Mouse (Mus musculus) Patski (cell line): ENCODE results near the gene Hacd2. TPM values are rescaled to one million over a fixed set of nuclear protein-coding genes. Genes with fewer than 3 reads are reported as not detected.

Source experiments
- ATAC-seq: fragments of 100-300 bp; one replicate; pipeline ENCODE4 v1.8.0; 2021
- CTCF ChIA-PET: fragments of 350-600 bp; sonication (Branson Sonifier 250); formaldehyde crosslinking; loops from one replicate; lab custom pipeline; 2022; ENCODE audit warnings: inconsistent platforms; lab: Charles Lee
- POLR2A ChIA-PET: fragments of 350-600 bp; sonication (Branson Sonifier 250); formaldehyde crosslinking; loops from one replicate; lab custom pipeline; 2022; ENCODE audit warnings: antibody characterized with exemption, inconsistent platforms; lab: Charles Lee
- DNase-seq: peaks from one replicate; pipeline ENCODE4 v3.0.0-alpha.2; 2011; ENCODE audit warnings: low read depth, low spot score
- H3K27me3 ChIP-seq: fragments of 371-371 bp; one replicate; pipeline ENCODE4 v1.5.1; 2021
- CTCF ChIP-seq: fragments of 100-300 bp; IDR thresholded peaks from one replicate; pipeline ENCODE4 v1.5.1; 2021
- in situ Hi-C: fragments of 300-500 bp; cut with MboI; formaldehyde crosslinking; loops from 3 replicates; pipeline ENCODE4 v1.11.1; 2018; ENCODE audit warnings: low pct_unique_long_range_greater_than_20kb, mixed read lengths
- polyA plus RNA-seq: library from polyadenylated mRNA; unstranded; gene quantifications from one replicate; pipeline ENCODE4 v1.2.3, GENCODE M21; 2021

Gene Hacd2
- polyA plus RNA-seq, 1 experiment from 2014 or later: 76.2 TPM

DNA sequence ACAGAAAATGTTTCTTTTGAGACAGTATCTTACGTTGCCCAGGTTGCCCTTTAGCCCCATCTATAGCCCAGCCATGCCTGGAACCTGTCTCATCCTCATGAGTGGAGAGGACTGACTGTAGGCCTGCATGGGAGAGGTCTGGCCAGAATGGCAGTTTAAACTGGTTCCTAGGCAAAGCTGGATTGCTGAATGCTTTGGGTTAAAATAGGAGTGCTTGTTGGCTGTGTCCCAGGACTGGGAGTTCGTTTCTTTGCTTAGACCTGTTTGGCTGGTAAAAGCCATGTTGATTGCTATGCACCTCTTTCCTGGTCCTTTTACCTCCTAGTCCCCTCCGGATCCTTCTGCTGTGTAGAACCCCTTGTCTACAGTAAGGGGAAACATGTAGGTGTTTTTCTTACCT, 11.0 kb downstream of the Hacd2 start:
- ATAC-seq: no peak
- ChIA-PET CTCF (no interaction called here), POLR2A (no interaction called here)
- DNase-seq: no peak
- no peaks in the 10 kb centered on the region for H3K27me3 ChIP-seq
- no peak for TF ChIP-seq CTCF
- in situ Hi-C loops: no loop called here

- no peak for DNase-seq
- POLR2A ChIA-PET: no interaction called here
- CTCF ChIA-PET: no interaction called here
- no peak for ATAC-seq
- in situ Hi-C loops: no loop called here
- no peaks in the 10 kb centered on the region for H3K27me3 ChIP-seq
- no peak for TF ChIP-seq CTCF
These were observed 11.8 kb downstream of the Hacd2 start for GRCm38 (mm10) chr16:35033809-35034577.

DNA sequence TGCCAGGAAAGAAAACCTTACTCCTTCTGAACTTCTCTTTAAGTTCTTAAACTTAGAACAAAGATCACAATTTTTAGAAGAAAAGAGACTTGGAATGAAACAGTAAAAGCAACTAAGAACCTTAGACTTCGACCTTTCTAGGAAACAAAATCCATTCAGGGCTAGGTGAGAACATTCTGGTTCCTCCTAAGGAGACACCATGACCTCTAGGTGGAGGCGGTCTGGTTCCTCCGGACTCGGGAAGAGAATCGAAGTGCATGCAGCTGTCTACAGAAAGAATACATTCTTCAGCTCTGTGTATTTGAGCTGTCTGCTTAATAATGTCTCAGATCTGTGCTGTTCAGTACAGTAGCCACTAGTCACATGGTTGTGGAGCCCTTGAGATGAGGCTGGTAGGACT, 12.7 kb downstream of the Hacd2 start:
- in situ Hi-C loops: no loop called here
- TF ChIP-seq CTCF: no peak
- POLR2A ChIA-PET: no interaction called here
- CTCF ChIA-PET: no interaction called here
- ATAC-seq (no peak), DNase-seq (no peak)
- no peaks in the 10 kb centered on the region for H3K27me3 ChIP-seq

DNA sequence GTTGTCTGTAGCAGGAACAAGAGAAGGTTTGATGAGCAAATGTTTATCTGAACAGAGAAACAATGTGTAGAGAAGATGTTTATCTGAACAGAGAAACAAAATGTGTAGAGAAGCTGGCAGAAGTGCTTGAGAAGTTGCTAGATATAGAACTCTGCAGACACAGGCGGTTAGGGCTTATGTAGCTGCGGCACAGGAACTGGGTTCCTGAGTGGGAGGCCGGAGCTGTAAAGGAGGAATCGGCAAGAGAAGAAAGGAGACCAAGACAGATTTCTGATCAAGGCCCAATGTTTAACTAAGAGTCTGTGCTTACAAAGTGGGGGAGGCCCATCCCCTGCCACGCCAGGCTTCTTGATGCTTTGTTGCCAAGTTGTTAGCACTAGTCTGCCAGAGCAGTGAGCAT, 14.5 kb downstream of the Hacd2 start:
- no peak for TF ChIP-seq CTCF
- no peaks in the 10 kb centered on the region for H3K27me3 ChIP-seq
- ATAC-seq (no peak), DNase-seq (no peak)
- in situ Hi-C loops: no loop called here
- ChIA-PET POLR2A (no interaction called here), CTCF (no interaction called here)

- ChIA-PET CTCF (interaction anchor here (1.7 kb wide), 1 partner anchor 8 kb away, joined by 4 read pairs; no protein-coding TSS in a partner anchor), POLR2A (no interaction called here)
- ATAC-seq: no peak
- H3K27me3 ChIP-seq: no peaks in the 10 kb centered on the region
- DNase-seq: no peak
- in situ Hi-C loops: no loop called here
- no peak for TF ChIP-seq CTCF
These were observed 16.3 kb downstream of the Hacd2 start for GRCm38 (mm10) chr16:35038343-35039057.

DNA sequence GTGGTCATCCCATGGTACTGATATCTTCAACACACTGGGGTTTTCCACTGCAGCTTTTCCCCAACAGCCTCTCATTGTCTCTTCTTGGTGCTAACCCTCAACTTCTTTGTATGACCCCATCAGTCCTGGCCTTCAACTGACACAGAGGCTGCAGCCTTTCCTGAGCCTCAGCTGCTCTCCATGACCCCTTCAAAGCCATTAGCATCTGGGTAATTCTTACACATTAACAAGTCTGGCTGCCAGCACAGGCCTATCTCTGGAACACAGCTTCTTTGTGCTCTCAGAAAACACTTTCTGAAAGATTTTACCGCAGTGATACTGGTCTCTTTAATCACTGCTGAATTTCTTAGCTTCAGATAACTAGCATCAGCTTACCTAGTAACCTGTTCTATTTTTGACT, 17.9 kb downstream of the Hacd2 start:
- in situ Hi-C loops: no loop called here
- DNase-seq (no peak), ATAC-seq (no peak)
- no peaks in the 10 kb centered on the region for H3K27me3 ChIP-seq
- ChIA-PET CTCF (interaction anchor here (0.9 to 1.7 kb wide), 2 partner anchors 10 to 16 kb away, joined by 4 read pairs; no protein-coding TSS in a partner anchor), POLR2A (interaction anchor here (1.1 kb wide), 1 partner anchor 10 kb away, joined by 3 read pairs; no protein-coding TSS in a partner anchor)
- TF ChIP-seq CTCF: no peak

DNA sequence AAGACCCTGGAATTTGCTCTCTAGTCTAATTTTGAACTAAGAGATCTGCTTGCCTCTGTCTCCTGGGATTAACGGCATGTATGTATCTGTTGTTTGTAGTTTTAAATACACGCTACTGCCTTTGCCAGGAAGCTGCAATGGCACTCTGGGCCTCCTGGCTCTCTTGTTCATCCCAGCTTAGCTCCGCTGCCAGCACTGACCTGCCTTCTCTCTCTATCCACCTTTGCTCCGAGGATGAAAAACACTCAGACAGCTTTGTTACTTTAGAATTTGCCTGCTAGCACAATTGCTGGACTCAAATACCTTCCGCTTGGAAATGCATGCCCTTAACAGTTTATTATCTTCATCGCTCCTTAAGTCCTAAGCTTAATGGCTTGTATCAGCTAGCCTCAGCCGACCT, 18.8 kb downstream of the Hacd2 start:
- H3K27me3 ChIP-seq: no peaks in the 10 kb centered on the region
- in situ Hi-C loops: no loop called here
- POLR2A ChIA-PET: interaction anchor here (1.1 kb wide), 1 partner anchor 9 kb away, joined by 3 read pairs; no protein-coding TSS in a partner anchor
- CTCF ChIA-PET: interaction anchor here (0.9 kb wide), 1 partner anchor 10 kb away, joined by 3 read pairs; no protein-coding TSS in a partner anchor
- DNase-seq: no peak
- TF ChIP-seq CTCF: no peak
- no peak for ATAC-seq

DNA sequence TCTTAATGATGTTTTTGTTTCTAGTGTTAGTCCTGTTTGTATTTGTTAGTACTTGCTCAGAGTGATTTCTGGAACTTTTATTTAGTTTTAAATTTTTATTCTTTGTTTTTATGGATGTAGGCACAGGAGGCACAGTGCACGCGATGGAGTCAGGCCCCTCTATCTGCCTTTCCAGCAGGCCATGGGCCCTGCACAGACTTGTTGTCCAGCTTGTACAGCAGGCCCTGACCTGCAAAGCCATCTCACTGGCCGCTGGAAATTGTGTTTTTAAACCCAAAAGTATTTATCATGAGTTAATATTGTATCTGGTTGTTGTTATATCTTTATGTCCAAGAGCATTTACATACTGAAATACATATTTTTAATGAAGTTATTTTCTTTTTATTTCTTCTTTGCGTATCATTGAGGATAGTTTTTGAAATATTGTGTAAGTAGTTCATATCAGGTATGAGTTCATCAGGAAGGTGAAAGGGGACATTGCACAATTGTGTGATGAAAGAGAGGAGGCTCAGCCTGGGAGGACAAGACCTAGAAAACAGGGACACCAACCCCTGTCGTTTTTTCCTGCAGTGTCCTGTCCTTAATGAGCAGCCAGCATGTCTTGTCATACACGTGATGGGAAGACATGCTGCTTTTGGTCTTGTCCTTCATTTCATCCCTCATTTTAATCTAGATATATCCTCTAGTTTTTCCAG, 24.0 kb downstream of the Hacd2 start:
- H3K27me3 ChIP-seq: no peaks in the 10 kb centered on the region
- TF ChIP-seq CTCF: no peak
- CTCF ChIA-PET: no interaction called here
- in situ Hi-C loops: no loop called here
- ATAC-seq (no peak), DNase-seq (no peak)
- POLR2A ChIA-PET: no interaction called here

DNA sequence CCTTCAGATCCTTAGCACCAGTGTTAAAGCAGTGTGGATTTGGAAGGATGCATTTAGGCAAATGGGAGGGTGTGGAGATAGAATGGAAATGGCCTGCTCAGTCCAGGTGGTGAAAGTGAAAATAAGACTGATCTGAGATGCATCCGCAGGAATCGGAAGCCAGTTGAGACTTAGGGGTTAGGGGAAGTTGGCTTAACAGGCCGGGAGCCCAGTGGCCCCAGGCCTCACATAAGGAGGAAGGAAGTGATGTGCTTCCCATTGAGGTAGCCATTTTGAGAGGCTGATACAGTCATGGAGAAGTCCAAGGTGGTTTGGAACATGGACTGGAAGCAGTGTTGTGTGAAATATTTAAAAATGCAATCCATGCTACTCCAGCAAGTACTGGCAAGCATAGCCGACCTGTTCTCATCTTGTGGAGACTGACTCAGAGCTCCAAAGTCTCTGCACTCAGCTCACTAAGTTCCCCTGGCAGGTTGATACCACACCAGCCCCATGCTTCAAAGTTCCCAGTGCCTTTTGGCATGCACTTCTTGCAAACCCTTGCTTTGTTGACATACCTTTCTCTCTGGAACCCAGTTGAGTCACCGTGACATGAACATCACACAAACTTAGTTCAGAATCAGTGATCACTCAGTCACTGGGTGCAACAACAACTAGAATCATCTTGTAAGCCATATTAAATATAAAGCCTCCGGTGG, 25.2 kb downstream of the Hacd2 start:
- ChIA-PET POLR2A (no interaction called here), CTCF (interaction anchor here (1.7 kb wide), 1 partner anchor 9 kb away, joined by 6 read pairs; no protein-coding TSS in a partner anchor)
- in situ Hi-C loops: no loop called here
- no peak for TF ChIP-seq CTCF
- DNase-seq (no peak), ATAC-seq (no peak)
- no peaks in the 10 kb centered on the region for H3K27me3 ChIP-seq

DNA sequence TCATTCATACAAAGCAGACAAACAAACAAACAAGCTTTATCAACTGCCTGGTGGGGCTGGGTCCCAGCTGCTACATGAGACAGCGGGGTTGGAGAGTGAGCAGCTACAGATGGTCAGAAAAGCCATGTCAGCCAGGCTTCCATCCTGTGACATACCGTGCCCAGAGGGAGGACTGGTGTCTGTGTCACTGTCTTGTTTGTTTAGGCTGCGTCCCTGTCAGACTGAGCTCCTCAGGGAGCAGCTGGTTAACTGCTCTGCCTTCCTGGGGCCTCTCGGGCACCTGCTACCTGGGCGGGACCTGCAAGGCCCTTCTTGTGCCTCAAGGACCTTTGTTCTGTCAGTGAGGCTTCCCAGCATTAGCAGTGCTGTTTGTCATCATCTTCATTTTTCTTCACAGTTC, 28.8 kb downstream of the Hacd2 start:
- CTCF ChIA-PET: interaction anchor here (1.0 to 1.4 kb wide), 3 partner anchors 10 to 1713 kb away, joined by 3 read pairs; no protein-coding TSS in a partner anchor
- in situ Hi-C loops: no loop called here
- no peak for DNase-seq
- no peak for TF ChIP-seq CTCF
- POLR2A ChIA-PET: interaction anchor here (0.8 to 1.0 kb wide), 2 partner anchors 11 to 20 kb away, joined by 3 read pairs; no protein-coding TSS in a partner anchor
- ATAC-seq: no peak
- no peaks in the 10 kb centered on the region for H3K27me3 ChIP-seq
